Mouse (Mus musculus): Measurements from ENCODE around the gene Uap1l1. TPM values are rescaled to one million over a fixed set of nuclear protein-coding genes. Genes with fewer than 3 reads are reported as not detected.
A peak's percentile ranks its signal among the peaks of the same experiment; 100 is the strongest.
"Not testable (repeated sequence)": the region's sequence is repeated elsewhere in the genome, so short reads cannot be mapped to it uniquely, and the experiment has no call there.

Gene Uap1l1
- 10 to 100 TPM; 20.9 to 31.0 (median 25.8) TPM for total RNA-seq (2022)

- peak in 1 of 2 experiments; percentile 65 for DNase-seq (ENCODE audit: low spot score in 2 of 2)
These were observed at the start of gene Uap1l1 for GRCm38 (mm10) chr2:25365091-25365761. TSS of gene Uap1l1 (minus strand) at chr2:25365682.

- not testable (repeated sequence) for DNase-seq (ENCODE audit: low spot score in 2 of 2)
These were observed 48.0 kb upstream of the Uap1l1 start for GRCm38 (mm10) chr2:25413436-25413835.

- DNase-seq (ENCODE audit: low spot score in 2 of 2): no peak
These were observed 43.4 kb upstream of the Uap1l1 start for GRCm38 (mm10) chr2:25408908-25409307.

- DNase-seq (ENCODE audit: low spot score in 2 of 2): no peak
These were observed 38.5 kb upstream of the Uap1l1 start for GRCm38 (mm10) chr2:25403994-25404393.

GRCm38 (mm10) chr2:25402972-25403601, 37.6 kb upstream of the Uap1l1 start:
- DNase-seq (ENCODE audit: low spot score in 2 of 2): peak; percentile 86 to 92

- DNase-seq (ENCODE audit: low spot score in 2 of 2): peak; percentile 67 to 69
These were observed 37.0 kb upstream of the Uap1l1 start for GRCm38 (mm10) chr2:25402377-25402971.

- DNase-seq (ENCODE audit: low spot score in 2 of 2): no peak
These were observed 35.3 kb upstream of the Uap1l1 start for GRCm38 (mm10) chr2:25400764-25401163.

- no peak for DNase-seq (ENCODE audit: low spot score in 2 of 2)
These were observed 34.8 kb upstream of the Uap1l1 start for GRCm38 (mm10) chr2:25400291-25400690.

GRCm38 (mm10) chr2:25399051-25399450, 33.6 kb upstream of the Uap1l1 start, which contains the start of gene Npdc1:
TSS of gene Npdc1 (plus strand) at chr2:25399351.
- DNase-seq (ENCODE audit: low spot score in 2 of 2): no peak

- DNase-seq (ENCODE audit: low spot score in 2 of 2): no peak
These were observed 32.6 kb upstream of the Uap1l1 start for GRCm38 (mm10) chr2:25398065-25398464.

- no peak for DNase-seq (ENCODE audit: low spot score in 2 of 2)
These were observed 31.5 kb upstream of the Uap1l1 start for GRCm38 (mm10) chr2:25397010-25397409.

- DNase-seq (ENCODE audit: low spot score in 2 of 2): no peak
These were observed 31.1 kb upstream of the Uap1l1 start for GRCm38 (mm10) chr2:25396597-25396983.

- no peak for DNase-seq (ENCODE audit: low spot score in 2 of 2)
These were observed 30.5 kb upstream of the Uap1l1 start, which contains the start of gene Entpd2 for GRCm38 (mm10) chr2:25395721-25396596. TSS of gene Entpd2 (plus strand) at chr2:25395874.

- DNase-seq (ENCODE audit: low spot score in 2 of 2): peak in 1 of 2 experiments; percentile 62
These were observed 29.1 kb upstream of the Uap1l1 start for GRCm38 (mm10) chr2:25394281-25395221.

GRCm38 (mm10) chr2:25391266-25391665, 25.8 kb upstream of the Uap1l1 start:
- no peak for DNase-seq (ENCODE audit: low spot score in 2 of 2)

GRCm38 (mm10) chr2:25384492-25384891, 19.0 kb upstream of the Uap1l1 start:
- no peak for DNase-seq (ENCODE audit: low spot score in 2 of 2)

- no peak for DNase-seq (ENCODE audit: low spot score in 2 of 2)
These were observed 11.1 kb upstream of the Uap1l1 start for GRCm38 (mm10) chr2:25376589-25376988.

- no peak for DNase-seq (ENCODE audit: low spot score in 2 of 2)
These were observed 7.9 kb upstream of the Uap1l1 start for GRCm38 (mm10) chr2:25373431-25373830.

- DNase-seq (ENCODE audit: low spot score in 2 of 2): no peak
These were observed 7.3 kb upstream of the Uap1l1 start for GRCm38 (mm10) chr2:25372644-25373391.

Measured in left cerebral cortex, adult 8-10 months (tissue).